In the genomic region with DNA sequence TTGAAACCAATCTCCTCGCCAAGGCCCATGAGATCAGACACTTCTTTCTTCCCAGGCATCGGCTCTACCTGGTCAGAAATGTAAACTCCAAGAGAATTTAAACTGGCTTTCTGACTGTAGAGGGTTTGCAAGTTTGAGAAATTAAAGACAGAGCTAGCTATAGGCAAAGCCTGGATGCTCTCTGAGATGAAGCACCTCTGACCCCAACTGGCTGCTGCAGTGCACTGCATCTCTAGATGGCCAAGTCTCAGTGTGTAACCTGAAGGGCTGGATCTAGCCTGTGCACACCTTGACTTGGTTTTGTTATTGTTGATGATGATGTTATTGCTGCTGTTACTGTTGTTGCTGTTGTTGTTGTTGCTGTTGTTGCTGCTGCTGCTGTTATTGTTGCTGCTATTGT, we compare ENCODE assay signal across 9 mouse cellular contexts. TPM values are rescaled to one million over a fixed set of nuclear protein-coding genes. Genes with fewer than 3 reads are reported as not detected.
DNase-seq lines count a peak whose midpoint lies in the region; ATAC-seq and TF ChIP-seq lines count a peak whose summit lies in the region.
"Had no signal": no experiment of that assay in that cellular context is flagged by ENCODE, and none has a peak within 500 bp of the region (broad histone marks: within the 10 kb centered on the region; RNA-seq: fewer than 3 reads in every experiment).

No protein-coding gene starts in this region.

- H3K4me2 ChIP-seq in CH12.LX (ENCODE audit: insufficient read depth, low read depth, poor library complexity, severe bottlenecking), result no peak overlapping the region

- H3K9ac ChIP-seq in CH12.LX (ENCODE audit: insufficient read depth, low read depth), result no peak overlapping the region

- H3K4me1 ChIP-seq in CH12.LX (ENCODE audit: control insufficient read depth in 1 of 2, insufficient read depth in 2 of 2), result 0 out of 4 replicates have a peak, but pooled peaks cover 0 to 2% of the 10 kb centered on the region in 2 experiments
- H3K4me1 ChIP-seq in testis, adult 2 months (ENCODE audit: control insufficient read depth, insufficient read depth, low read length), result no peaks in the 10 kb centered on the region

- no peak for TF ChIP-seq EP300 in CH12.LX (IDR thresholded peaks at IDR 0.05; ENCODE audit: low read length)

- H3K9me3 ChIP-seq in CH12.LX (replicated peaks; ENCODE audit: low read length), result no peaks in the 10 kb centered on the region

- no peak overlapping the region for H3K27ac ChIP-seq in CH12.LX (ENCODE audit: insufficient read depth, low read depth)
- no peak overlapping the region for H3K27ac ChIP-seq in testis, adult 2 months (ENCODE audit: control insufficient read depth, insufficient read depth, low read depth, low read length)

- dilution Hi-C loops in CH12.LX (cut with MboI; ENCODE audit: extremely low pct_ligation_motif_present, extremely low pct_unique_long_range_greater_than_20kb, low sequenced_read_pairs), result no loop called here

- in situ Hi-C loops in CH12.LX (cut with MboI; ENCODE audit: low pct_ligation_motif_present, low pct_unique_long_range_greater_than_20kb, low sequenced_read_pairs), result loop anchor here (5.0 to 25.0 kb wide), 4 partner anchors 275 to 722 kb away; a partner anchor contains a TSS

- no peak for TF ChIP-seq POLR2A in CH12.LX (IDR thresholded peaks at IDR 0.05; ENCODE audit: low read depth, low read length)
- TF ChIP-seq POLR2A in testis, adult 2 months (IDR thresholded peaks at IDR 0.05; ENCODE audit: control insufficient read depth, low read depth, low read length), result no peak

- peak; percentile 72 for DNase-seq in CH12.LX (ENCODE audit: extremely low read depth)
- DNase-seq in c-Kit-negative CD71-positive TER-119-positive erythroid progenitor cells, embryonic 14.5 days (ENCODE audit: low read depth, low spot score), result peak; percentile 4
- DNase-seq in fat pad, adult 2 months (ENCODE audit: extremely low read depth, low read depth, low spot score), result peak; percentile 18
- peak; percentile 14 for DNase-seq in heart, postnatal 25 days (ENCODE audit: low spot score)
- DNase-seq in large intestine, adult 2 months (ENCODE audit: low read depth, low spot score), result peak; percentile 31
- peak; percentile 58 to 63 for DNase-seq in lung, adult 18-20 months

- WGBS in large intestine, adult 2 months, result 25% methylated on average over 2 of the region's 2 CpGs

- intact Hi-C loops in heart, postnatal 25 days (cut with DNase I), result loop anchor here (1.0 to 10.0 kb wide), 4 partner anchors 63 to 471 kb away; no protein-coding TSS in a partner anchor

- no peaks in the 10 kb centered on the region for H3K27me3 ChIP-seq in CH12.LX (replicated peaks)
- no peaks in the 10 kb centered on the region for H3K27me3 ChIP-seq in testis, adult 2 months (ENCODE audit: control insufficient read depth, insufficient read depth, low read length)

- peak; percentile 99 for TF ChIP-seq RAD21 in CH12.LX (IDR thresholded peaks at IDR 0.05; ENCODE audit: low read depth, low read length)

- no peaks in the 10 kb centered on the region for H3K36me3 ChIP-seq in CH12.LX (replicated peaks in 1 of 2; ENCODE audit: control insufficient read depth in 1 of 2, insufficient read depth in 1 of 2, low read length in 1 of 2)
- no peaks in the 10 kb centered on the region for H3K36me3 ChIP-seq in testis, adult 2 months (ENCODE audit: control insufficient read depth, insufficient read depth, low read length)

- ATAC-seq in neutrophil, adult 5-6 weeks (ENCODE audit: extremely low read depth, insufficient number of reproducible peaks, low FRiP score, poor library complexity, severe bottlenecking), result peak; percentile 93

- H3K79me2 ChIP-seq in CH12.LX (replicated peaks; ENCODE audit: control insufficient read depth, extremely low read depth, insufficient read depth, poor library complexity, severe bottlenecking), result no peaks in the 10 kb centered on the region

- peak; percentile 81 to 96 for TF ChIP-seq CTCF in CH12.LX (conservative IDR thresholded peaks at IDR 0.05 in 1 of 2, IDR thresholded peaks at IDR 0.05 in 1 of 2; ENCODE audit: low read depth in 2 of 2, low read length in 2 of 2)
- peak; percentile 71; the same call in 1 of the 2 replicates for TF ChIP-seq CTCF in testis, adult 2 months (IDR thresholded peaks at IDR 0.05; ENCODE audit: control insufficient read depth, insufficient read depth, insufficient replicate concordance, low read depth, low read length)

- no peak overlapping the region for H3K4me3 ChIP-seq in CH12.LX (replicated peaks in 1 of 3; ENCODE audit: low read depth in 2 of 3, low read length in 2 of 3, poor library complexity in 1 of 3)
- H3K4me3 ChIP-seq in testis, adult 2 months (ENCODE audit: control insufficient read depth, low read depth, low read length), result no peak overlapping the region
- H3K4me3 ChIP-seq: erythroblast, embryonic 14.5 days had no signal

TF ChIP-seq in CH12.LX, 34 proteins besides CTCF, POLR2A, EP300 and RAD21:
- peak; percentile 95 for TF ChIP-seq SMC3 (IDR thresholded peaks at IDR 0.05; ENCODE audit: low read depth, low read length)
- TF ChIP-seq GABPA (IDR thresholded peaks at IDR 0.05; ENCODE audit: insufficient replicate concordance, low read depth, low read length), result no peak
- no peak for TF ChIP-seq SIN3A (IDR thresholded peaks at IDR 0.05; ENCODE audit: low read length)
- TF ChIP-seq ELF1 (IDR thresholded peaks at IDR 0.05; ENCODE audit: low read depth, low read length), result no peak
- 0 out of 2 replicates have a peak, but pooled peaks have one; percentile 27 for TF ChIP-seq MAFK (IDR thresholded peaks at IDR 0.05; ENCODE audit: insufficient replicate concordance, low read length)
- TF ChIP-seq RCOR1 (conservative IDR thresholded peaks at IDR 0.05; ENCODE audit: low read depth, low read length), result no peak
- peak; percentile 90 for TF ChIP-seq ZC3H11A (IDR thresholded peaks at IDR 0.05; ENCODE audit: low read depth, low read length)
- no peak for TF ChIP-seq JUN (IDR thresholded peaks at IDR 0.05; ENCODE audit: insufficient read depth, low read depth, low read length)
- TF ChIP-seq E2F4 (IDR thresholded peaks at IDR 0.05; ENCODE audit: insufficient replicate concordance, low read depth, low read length), result no peak
- peak; percentile 34; the same call in 1 of the 2 replicates for TF ChIP-seq NELFE (IDR thresholded peaks at IDR 0.05; ENCODE audit: low read depth, low read length)

RNA-seq across cellular contexts. Expression of a gene that starts 28.9 kb away (rescaled TPM):
- total RNA-seq in CH12.LX (2012; rRNA removed) (2.2 TPM in 2 replicates), CH12.LX (2014; rRNA removed) (1.1 TPM in 2 replicates)
- 1.1 and 1.3 TPM in 2 replicates for polyA plus RNA-seq in CH12.LX (2012; ENCODE audit: insufficient read length, low read depth)
- under 1 TPM; 0.25 to 0.34 TPM for total RNA-seq in heart, postnatal 25 days (2021)
- polyA plus RNA-seq in large intestine, adult 2 months (2012; rRNA removed), result 0.10 and 0.30 TPM in 2 replicates
- not detected in 2 replicates for total RNA-seq in neutrophil, adult 5-6 weeks (2017)
- polyA plus RNA-seq in testis, adult 2 months (2012; rRNA removed), result 9.9 and 10.0 TPM in 2 replicates
- polyA plus RNA-seq: erythroblast, embryonic 14.5 days had no signal

Comparison
In these comparisons a context has a peak if more than half of its experiments do, and no peak if none do; other contexts are left out.
1. DNase-seq: peak in every context shown above with its lines; median percentile 72 in CH12.LX; 60 in lung, adult 18-20 months; 31 in large intestine, adult 2 months; 18 in fat pad, adult 2 months; 14 in heart, postnatal 25 days; 4 in c-Kit-negative CD71-positive TER-119-positive erythroid progenitor cells, embryonic 14.5 days.